ENCODE assay signal across 19 mouse cellular contexts in genomic region chr6:139596433-139596832, GRCm38 (mm10). TPM values are rescaled to one million over a fixed set of nuclear protein-coding genes. Genes with fewer than 3 reads are reported as not detected.
A peak's percentile ranks its signal among the peaks of the same experiment; 100 is the strongest.
DNase-seq lines count a peak whose midpoint lies in the region; ATAC-seq and TF ChIP-seq lines count a peak whose summit lies in the region.
"Had no signal": no experiment of that assay in that cellular context is flagged by ENCODE, and none has a peak within 500 bp of the region (broad histone marks: within the 10 kb centered on the region; RNA-seq: fewer than 3 reads in every experiment).

No protein-coding gene starts in this region.

- H3K4me3 ChIP-seq in gastrocnemius, adult 2 months, result no peak overlapping the region
- no peak overlapping the region for H3K4me3 ChIP-seq in liver, postnatal 0 days (ENCODE audit: low read depth, low read length)
- H3K4me3 ChIP-seq in liver, embryonic 12.5 days, result no peak overlapping the region
- H3K4me3 ChIP-seq: forebrain, embryonic 13.5 days; heart, embryonic 13.5 days; kidney, embryonic 15.5 days; neural tube, embryonic 12.5 days had no signal

- no peak for DNase-seq in gastrocnemius, adult 2 months
- no peak for DNase-seq in gastrocnemius, adult 18-20 months (ENCODE audit: low spot score)
- no peak for DNase-seq in liver, postnatal 0 days
- peak; percentile 6 for DNase-seq in 416B (ENCODE audit: low read depth)
- peak; percentile 15 for DNase-seq in brain, adult 2 months (ENCODE audit: low read depth, low spot score)
- no peak for DNase-seq in urinary bladder, postnatal 36 days (ENCODE audit: low spot score in 2 of 2)
- DNase-seq: adrenal gland, adult 2 months; B cell, adult 2 months; cerebellum, postnatal 14 days; heart, adult 11 months; lung, adult 18-20 months; right cerebral cortex, postnatal 25 days; thymus, postnatal 14 days had no signal

- H3K4me1 ChIP-seq in liver, postnatal 0 days (ENCODE audit: insufficient read depth), result peaks cover 5% of the 10 kb centered on the region; the same call in 1 of the 2 replicates
- no peaks in the 10 kb centered on the region for H3K4me1 ChIP-seq in liver, embryonic 12.5 days
- H3K4me1 ChIP-seq: forebrain, embryonic 13.5 days; heart, embryonic 13.5 days; kidney, embryonic 15.5 days; neural tube, embryonic 12.5 days had no signal

- H3K27me3 ChIP-seq in liver, postnatal 0 days (ENCODE audit: insufficient read depth, low read length), result no peaks in the 10 kb centered on the region
- no peaks in the 10 kb centered on the region for H3K27me3 ChIP-seq in liver, embryonic 12.5 days (replicated peaks)
- H3K27me3 ChIP-seq: forebrain, embryonic 13.5 days; heart, embryonic 13.5 days; kidney, embryonic 15.5 days; neural tube, embryonic 12.5 days had no signal

- H3K9me3 ChIP-seq in liver, postnatal 0 days (ENCODE audit: low read length), result no peaks in the 10 kb centered on the region
- no peaks in the 10 kb centered on the region for H3K9me3 ChIP-seq in liver, embryonic 12.5 days (replicated peaks)
- H3K9me3 ChIP-seq: forebrain, embryonic 13.5 days; heart, embryonic 13.5 days; kidney, embryonic 15.5 days; neural tube, embryonic 12.5 days had no signal

- H3K27ac ChIP-seq in gastrocnemius, adult 2 months, result no peak overlapping the region
- H3K27ac ChIP-seq in liver, postnatal 0 days (ENCODE audit: low read depth), result no peak overlapping the region
- no peak overlapping the region for H3K27ac ChIP-seq in liver, embryonic 12.5 days
- H3K27ac ChIP-seq: forebrain, embryonic 13.5 days; heart, embryonic 13.5 days; kidney, embryonic 15.5 days; neural tube, embryonic 12.5 days had no signal

- TF ChIP-seq CTCF in gastrocnemius, adult 2 months (IDR thresholded peaks at IDR 0.05), result peak; percentile 7; the same call in 1 of the 2 replicates
- TF ChIP-seq CTCF in liver, postnatal 0 days (IDR thresholded peaks at IDR 0.05; ENCODE audit: low read depth), result peak; percentile 42

- ATAC-seq in liver, postnatal 0 days, result peak; percentile 37
- no peak for ATAC-seq in liver, embryonic 12.5 days
- ATAC-seq: forebrain, embryonic 13.5 days had no signal

- no peak for TF ChIP-seq EP300 in liver, postnatal 0 days (IDR thresholded peaks at IDR 0.05; ENCODE audit: low read depth)

- 34% methylated on average over 2 of the region's 2 CpGs for WGBS in liver, postnatal 0 days (ENCODE audit: insufficient replicate concordance)
- WGBS in liver, embryonic 12.5 days (ENCODE audit: insufficient replicate concordance), result 36% methylated on average over 2 of the region's 2 CpGs

- H3K4me2 ChIP-seq in liver, postnatal 0 days (ENCODE audit: low read depth, low read length), result no peak overlapping the region
- H3K4me2 ChIP-seq in liver, embryonic 12.5 days, result no peak overlapping the region
- H3K4me2 ChIP-seq: forebrain, embryonic 13.5 days; heart, embryonic 13.5 days; kidney, embryonic 15.5 days; neural tube, embryonic 12.5 days had no signal

- H3K9ac ChIP-seq in liver, postnatal 0 days (replicated peaks), result no peak overlapping the region
- H3K9ac ChIP-seq in liver, embryonic 12.5 days, result no peak overlapping the region
- H3K9ac ChIP-seq: forebrain, embryonic 13.5 days; heart, embryonic 13.5 days; kidney, embryonic 15.5 days; neural tube, embryonic 12.5 days had no signal

- intact Hi-C loops in gastrocnemius, adult 2 months (cut with DNase I), result no loop called here

- no peaks in the 10 kb centered on the region for H3K36me3 ChIP-seq in liver, postnatal 0 days (replicated peaks; ENCODE audit: insufficient read depth, low read length)
- no peaks in the 10 kb centered on the region for H3K36me3 ChIP-seq in liver, embryonic 12.5 days
- H3K36me3 ChIP-seq: heart, embryonic 13.5 days; kidney, embryonic 15.5 days; neural tube, embryonic 12.5 days had no signal

RNA-seq across cellular contexts. Expression of gene Pik3c2g, which starts 9.4 kb away (rescaled TPM):
- not detected for total RNA-seq in gastrocnemius, adult 2 months (2021)
- not detected for total RNA-seq in gastrocnemius, adult 18-20 months (2021)
- 5.6 and 5.8 TPM in 2 replicates for polyA plus RNA-seq in liver, postnatal 0 days (2015; fragmentation: Nextera tagmentation; extraction: Ambion mirVana)
- 1.2 and 1.8 TPM in 2 replicates for polyA plus RNA-seq in liver, embryonic 12.5 days (2016; fragmentation: Nextera tagmentation; extraction: Ambion mirVana)
- total RNA-seq: hematopoietic stem cell, adult 5-6 weeks had no signal

Comparison
In these comparisons a context has a peak if more than half of its experiments do, and no peak if none do; other contexts are left out.
1. DNase-seq: peak in 416B (single experiment) and brain, adult 2 months (single experiment); none in gastrocnemius, adult 2 months (single experiment), gastrocnemius, adult 18-20 months (single experiment), liver, postnatal 0 days (single experiment) and urinary bladder, postnatal 36 days (0 of 2).